Mouse (Mus musculus) stomach, embryonic 15.5 days (tissue): ENCODE data around the gene Mpnd. TPM values are rescaled to one million over a fixed set of nuclear protein-coding genes. Genes with fewer than 3 reads are reported as not detected.

Experiments
- ATAC-seq: fragments of 200-750 bp; cut with Nextera tagmentation; 2 replicates; pipeline ENCODE4 v1.8.0; 2017; ENCODE audit warnings: low read depth, moderate number of reproducible peaks, moderate TSS enrichment; ENCODE audit not compliant: insufficient read depth, low FRiP score
- H3K27ac ChIP-seq: fragments of 300-500 bp; sonication (generic); 2 replicates; pipeline ENCODE4 v1.5.1; 2015; ENCODE audit warnings: mild to moderate bottlenecking, inconsistent platforms
- H3K27me3 ChIP-seq: fragments of 300-500 bp; sonication (generic); replicated peaks from 2 replicates; pipeline ENCODE4 v1.6.1; 2015; ENCODE audit warnings: inconsistent platforms
- H3K36me3 ChIP-seq: fragments of 300-500 bp; sonication (generic); 2 replicates; pipeline ENCODE4 v1.6.1; 2015; ENCODE audit warnings: inconsistent platforms
- H3K4me1 ChIP-seq: fragments of 300-500 bp; sonication (generic); 2 replicates; pipeline ENCODE4 v1.6.1; 2015; ENCODE audit warnings: inconsistent platforms
- H3K4me2 ChIP-seq: fragments of 300-500 bp; sonication (generic); 2 replicates; pipeline ENCODE4 v1.6.1; 2015; ENCODE audit warnings: mild to moderate bottlenecking, inconsistent platforms
- H3K4me3 ChIP-seq: fragments of 300-500 bp; sonication (generic); replicated peaks from 2 replicates; pipeline ENCODE4 v1.5.1; 2015; ENCODE audit warnings: inconsistent platforms
- H3K9ac ChIP-seq: fragments of 300-500 bp; sonication (generic); 2 replicates; pipeline ENCODE4 v1.6.1; 2015; ENCODE audit warnings: inconsistent platforms
- H3K9me3 ChIP-seq: fragments of 300-500 bp; sonication (generic); 2 replicates; pipeline ENCODE4 v1.6.1; 2016; ENCODE audit warnings: inconsistent platforms
- WGBS: fragments of 180-500 bp; shearing (Covaris S2); methylation state at CpG from one replicate; pipeline ENCODE4 v1.1.7; 2015; 5-methylcytosine and 5-hydroxymethylcytosine counted together
- polyA plus RNA-seq: library from polyadenylated mRNA; unstranded; fragments of >200 nt; fragmentation: Nextera tagmentation; extraction: Ambion mirVana; gene quantifications from 2 replicates; pipeline ENCODE4 v1.2.1, GENCODE M21; 2015

Mpnd gene
- polyA plus RNA-seq, 1 experiment from 2014 or later: 91.8 TPM

DNA sequence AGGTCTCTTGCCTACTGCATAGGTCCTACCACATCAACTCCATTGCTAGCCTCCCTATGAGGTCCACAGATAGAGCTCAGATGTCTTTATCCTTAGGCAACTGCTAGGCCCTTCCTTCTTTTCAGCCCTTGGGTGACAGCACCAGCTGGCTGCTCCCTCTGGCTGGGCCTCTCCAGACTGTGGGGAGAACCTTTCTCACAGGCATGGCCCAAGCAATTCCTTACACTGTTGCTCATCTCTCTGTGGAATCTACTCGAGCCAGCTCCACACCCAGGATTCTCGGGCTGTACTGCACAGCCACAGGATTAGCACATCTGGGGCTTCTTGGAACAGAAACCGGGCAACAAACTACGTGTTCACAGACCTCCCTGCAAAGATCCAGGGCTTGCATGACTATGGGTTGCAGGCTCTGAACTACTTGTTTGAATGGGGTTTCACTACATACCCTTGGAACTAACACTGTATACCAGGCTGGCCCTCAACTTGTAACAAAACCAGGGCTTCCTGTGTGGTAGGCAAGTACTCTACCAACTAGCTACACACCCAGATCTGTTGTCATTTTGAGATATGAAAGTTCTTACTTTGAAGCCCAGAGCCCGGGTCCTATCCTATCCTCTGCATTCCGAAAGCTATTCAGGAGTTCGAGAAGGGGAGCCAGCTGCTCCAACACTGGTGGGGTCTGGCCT, 28.7 kb downstream of the Mpnd start:
- ATAC-seq: no peak
- Histone ChIP-seq H3K4me1 (peaks cover 45% of the 10 kb centered on the region), H3K27me3 (no peaks in the 10 kb centered on the region), H3K9ac (no peak overlapping the region), H3K9me3 (no peaks in the 10 kb centered on the region), H3K4me2 (peak overlapping the region; percentile 59; the same call in 1 of the 2 replicates), H3K27ac (no peak overlapping the region), H3K4me3 (peak overlapping the region; percentile 93; the same call in 1 of the 2 replicates), H3K36me3 (0 out of 2 replicates have a peak, but pooled peaks cover 4% of the 10 kb centered on the region)
- WGBS: 83% methylated on average over 7 of the region's 7 CpGs

DNA sequence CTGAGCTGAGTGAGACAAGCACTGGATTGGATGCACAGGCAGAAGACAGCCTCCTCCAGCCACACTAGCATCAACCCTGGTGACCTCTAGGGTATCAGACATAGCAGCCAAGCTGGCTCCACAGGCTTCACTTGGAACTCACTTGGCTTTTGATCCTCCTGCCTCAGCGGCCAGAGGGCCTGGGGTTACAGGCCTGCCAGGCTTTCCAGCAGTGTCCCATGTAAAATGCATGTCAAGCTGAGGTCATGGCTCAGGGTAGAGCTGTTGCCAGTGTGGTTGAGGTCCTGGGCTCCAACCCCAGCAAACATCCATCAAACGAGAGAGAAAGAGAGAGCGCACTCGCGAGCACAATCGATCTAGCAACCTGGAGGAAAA, 29.2 kb downstream of the Mpnd start:
- Histone ChIP-seq H3K4me1 (peaks cover 45% of the 10 kb centered on the region), H3K4me3 (peak overlapping the region; percentile 93; the same call in 1 of the 2 replicates), H3K9ac (peak overlapping the region; percentile 96; the same call in 1 of the 2 replicates), H3K36me3 (no peaks in the 10 kb centered on the region), H3K4me2 (peak overlapping the region; percentile 59; the same call in 1 of the 2 replicates), H3K27me3 (no peaks in the 10 kb centered on the region), H3K27ac (peak overlapping the region; percentile 33; the same call in 1 of the 2 replicates), H3K9me3 (no peaks in the 10 kb centered on the region)
- ATAC-seq: no peak
- 84% methylated on average over 6 of the region's 6 CpGs for whole genome bisulfite sequencing

- 49% methylated on average over 4 of the region's 4 CpGs for WGBS
- peak overlapping the region; percentile 59 for H3K4me2 ChIP-seq
- no peak for ATAC-seq
- peaks cover 45% of the 10 kb centered on the region for H3K4me1 ChIP-seq
- peak overlapping the region; percentile 93 for H3K4me3 ChIP-seq
- H3K27me3 ChIP-seq: no peaks in the 10 kb centered on the region
- H3K36me3 ChIP-seq: no peaks in the 10 kb centered on the region
- H3K27ac ChIP-seq: 0 out of 2 replicates have a peak overlapping the region, but pooled peaks have one; percentile 33
- H3K9me3 ChIP-seq: no peaks in the 10 kb centered on the region
- H3K9ac ChIP-seq: peak overlapping the region; percentile 96; the same call in 1 of the 2 replicates
Observed at GRCm38 (mm10) chr17:56035216-56035615, 29.7 kb downstream of the Mpnd start.

DNA sequence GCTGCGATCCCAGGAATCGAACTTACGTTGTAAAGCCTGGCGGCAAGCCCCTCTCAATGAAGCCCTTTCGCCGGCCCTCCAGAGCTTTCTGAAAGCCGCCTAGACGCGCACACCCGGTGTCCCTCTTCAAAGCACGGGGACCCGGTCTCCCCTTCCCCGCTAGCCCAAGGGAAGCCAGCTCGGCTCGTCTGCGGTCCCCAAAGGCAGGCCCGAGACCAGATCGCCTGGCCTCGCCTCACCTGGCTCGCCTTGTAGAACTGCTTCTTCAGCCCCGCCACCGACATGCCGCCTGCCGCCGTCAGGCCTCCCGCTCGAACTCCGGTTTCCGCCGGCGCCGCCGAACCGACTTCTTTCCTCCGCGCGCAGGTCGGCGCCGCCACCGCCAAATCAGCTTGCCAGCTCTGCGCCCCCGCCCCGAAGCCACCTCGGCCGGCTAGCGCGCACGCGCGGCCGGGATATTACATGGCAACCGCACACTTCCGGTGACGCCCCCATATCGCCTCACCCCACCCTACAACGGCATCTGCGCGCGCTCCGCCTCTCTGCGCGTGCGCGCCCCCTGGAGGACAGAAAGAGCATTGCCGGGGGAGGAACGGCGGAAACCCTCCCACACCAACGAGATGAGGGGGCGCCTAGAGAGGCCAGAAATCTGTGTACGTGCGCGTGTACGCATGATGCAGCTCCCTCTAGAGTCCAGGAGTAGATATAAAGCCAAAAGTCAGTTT, 30.8 kb downstream of the Mpnd start, which contains the start of gene Sh3gl1:
Gene Sh3gl1, minus strand, starts transcription at position 460 of the 725 bp plus-strand sequence.
- Histone ChIP-seq H3K4me1 (peaks cover 42% of the 10 kb centered on the region), H3K9ac (peak within 1 kb of the TSS; percentile 96), H3K4me3 (peak within 1 kb of the TSS; percentile 93), H3K4me2 (peak within 1 kb of the TSS; percentile 59), H3K9me3 (no peaks in the 10 kb centered on the region), H3K36me3 (no peaks in the 10 kb centered on the region), H3K27me3 (no peaks in the 10 kb centered on the region), H3K27ac (peak within 1 kb of the TSS; percentile 93)
- peak; percentile 90 for ATAC-seq
- under 1% methylated on average over 74 of the region's 74 CpGs for WGBS

DNA sequence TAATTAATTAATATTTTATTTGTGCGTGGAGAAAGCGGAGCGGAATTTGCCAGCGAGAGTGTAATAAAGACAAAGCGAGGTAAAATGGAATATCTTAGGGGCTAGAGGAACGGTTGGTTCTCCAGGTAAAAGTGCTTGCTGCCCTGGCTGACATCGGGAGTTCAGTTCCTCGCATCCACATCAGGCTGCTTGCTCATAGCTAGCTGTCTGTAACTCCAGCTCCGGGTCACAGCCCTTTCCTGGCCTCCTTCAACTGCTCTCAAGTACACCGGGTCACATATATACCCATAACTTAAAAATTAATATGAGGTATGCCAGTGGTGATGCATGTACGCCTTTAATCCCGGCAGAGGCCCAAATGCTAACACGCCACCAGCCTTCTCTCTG, 31.4 kb downstream of the Mpnd start:
- Histone ChIP-seq H3K4me1 (peaks cover 45% of the 10 kb centered on the region), H3K4me3 (peak overlapping the region; percentile 93), H3K9me3 (no peaks in the 10 kb centered on the region), H3K27ac (no peak overlapping the region), H3K4me2 (peak overlapping the region; percentile 53), H3K36me3 (no peaks in the 10 kb centered on the region), H3K27me3 (no peaks in the 10 kb centered on the region), H3K9ac (no peak overlapping the region)
- no peak for ATAC-seq
- 34% methylated on average over 13 of the region's 13 CpGs for WGBS

GRCm38 (mm10) chr17:56038583-56039261, 33.2 kb downstream of the Mpnd start:
- H3K9ac ChIP-seq: no peak overlapping the region
- peaks cover 30% of the 10 kb centered on the region for H3K4me1 ChIP-seq
- no peaks in the 10 kb centered on the region for H3K27me3 ChIP-seq
- H3K27ac ChIP-seq: no peak overlapping the region
- H3K4me2 ChIP-seq: no peak overlapping the region
- no peaks in the 10 kb centered on the region for H3K9me3 ChIP-seq
- H3K36me3 ChIP-seq: no peaks in the 10 kb centered on the region
- H3K4me3 ChIP-seq: no peak overlapping the region
- WGBS: 84% methylated on average over 8 of the region's 8 CpGs
- no peak for ATAC-seq

- Histone ChIP-seq H3K4me1 (peaks cover 23% of the 10 kb centered on the region), H3K36me3 (no peaks in the 10 kb centered on the region), H3K9me3 (no peaks in the 10 kb centered on the region), H3K9ac (no peak overlapping the region), H3K27ac (no peak overlapping the region; the same call in 1 of the 2 replicates), H3K4me3 (peak overlapping the region; percentile 74; the same call in 1 of the 2 replicates), H3K4me2 (peak overlapping the region; percentile 77), H3K27me3 (no peaks in the 10 kb centered on the region)
- 73% methylated on average over 4 of the region's 4 CpGs for WGBS
- no peak for ATAC-seq
Observed at GRCm38 (mm10) chr17:56039345-56039744, 33.8 kb downstream of the Mpnd start.

DNA sequence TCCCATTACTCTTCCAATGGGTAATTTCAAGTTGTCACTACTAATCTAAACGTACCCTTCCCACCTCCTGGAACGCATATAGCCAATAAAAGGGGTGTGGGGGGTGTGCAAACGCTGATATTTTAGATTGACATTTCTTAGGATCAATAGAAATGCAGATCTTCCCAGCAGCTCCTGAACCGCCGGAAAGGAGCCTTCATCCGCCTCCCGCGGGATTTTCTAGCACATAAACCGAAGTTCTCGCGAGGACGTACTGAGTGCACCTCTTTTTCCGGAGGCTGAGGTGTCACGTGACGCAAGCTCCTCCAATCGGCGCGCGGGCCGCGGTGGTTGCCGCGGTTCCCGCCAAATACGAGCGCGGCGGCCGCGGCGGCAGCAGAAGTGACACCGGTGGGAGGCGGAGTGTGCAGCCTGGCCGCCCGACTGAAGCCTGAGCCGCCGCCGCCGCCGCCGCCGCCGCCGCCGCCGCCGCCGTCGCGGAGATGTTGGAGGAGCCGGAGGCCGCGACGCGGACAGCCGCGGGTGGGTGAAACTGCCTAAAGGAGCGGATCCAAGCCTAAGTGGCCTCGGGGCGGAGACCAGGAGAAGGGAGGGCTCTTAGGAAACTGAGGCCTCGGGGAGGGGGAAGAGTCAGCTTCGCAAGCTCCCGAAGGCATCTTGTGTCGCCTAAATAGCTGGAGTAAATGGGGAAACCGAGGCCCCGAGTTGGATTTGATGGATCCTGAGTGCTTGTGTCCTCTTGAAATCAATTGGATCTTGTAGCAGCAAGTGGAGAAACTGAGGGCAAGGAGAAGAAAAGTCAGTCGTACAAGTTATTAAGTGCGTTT, 34.7 kb downstream of the Mpnd start, which contains the start of gene Chaf1a:
Gene Chaf1a, plus strand, starts transcription at position 410 of the 827 bp plus-strand sequence.
- H3K4me3 ChIP-seq: peak within 1 kb of the TSS; percentile 74
- WGBS: under 1% methylated on average over 66 of the region's 68 CpGs
- H3K27me3 ChIP-seq: no peaks in the 10 kb centered on the region
- H3K27ac ChIP-seq: peak within 1 kb of the TSS; percentile 89
- H3K36me3 ChIP-seq: 0 out of 2 replicates have a peak, but pooled peaks cover 5% of the 10 kb centered on the region
- H3K9ac ChIP-seq: peak within 1 kb of the TSS; percentile 82
- H3K9me3 ChIP-seq: no peaks in the 10 kb centered on the region
- peaks cover 14% of the 10 kb centered on the region for H3K4me1 ChIP-seq
- H3K4me2 ChIP-seq: peak within 1 kb of the TSS; percentile 77
- ATAC-seq: peak; percentile 85

DNA sequence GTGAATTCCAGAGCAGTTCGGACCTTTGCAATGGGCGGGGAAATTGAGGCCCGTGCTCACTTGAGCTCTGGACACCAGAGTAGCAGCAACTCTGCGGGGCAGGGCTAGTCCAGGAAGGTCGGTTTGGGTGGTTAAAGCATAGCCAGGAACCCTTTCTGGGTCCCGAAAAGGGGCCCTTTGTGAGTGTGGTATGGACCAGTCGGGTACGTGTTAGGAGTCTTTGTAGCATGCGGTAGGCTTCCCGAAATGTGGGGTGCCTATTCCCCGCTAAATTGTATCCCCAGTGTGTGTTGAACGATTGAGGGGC, 35.3 kb downstream of the Mpnd start:
- peak overlapping the region; percentile 89 for H3K27ac ChIP-seq
- H3K4me2 ChIP-seq: peak overlapping the region; percentile 77
- no peaks in the 10 kb centered on the region for H3K27me3 ChIP-seq
- H3K36me3 ChIP-seq: 0 out of 2 replicates have a peak, but pooled peaks cover 9% of the 10 kb centered on the region
- peak overlapping the region; percentile 82 for H3K9ac ChIP-seq
- ATAC-seq: no peak
- 2% methylated on average over 12 of the region's 12 CpGs for WGBS
- H3K9me3 ChIP-seq: no peaks in the 10 kb centered on the region
- H3K4me3 ChIP-seq: peak overlapping the region; percentile 74
- peaks cover 13% of the 10 kb centered on the region for H3K4me1 ChIP-seq

DNA sequence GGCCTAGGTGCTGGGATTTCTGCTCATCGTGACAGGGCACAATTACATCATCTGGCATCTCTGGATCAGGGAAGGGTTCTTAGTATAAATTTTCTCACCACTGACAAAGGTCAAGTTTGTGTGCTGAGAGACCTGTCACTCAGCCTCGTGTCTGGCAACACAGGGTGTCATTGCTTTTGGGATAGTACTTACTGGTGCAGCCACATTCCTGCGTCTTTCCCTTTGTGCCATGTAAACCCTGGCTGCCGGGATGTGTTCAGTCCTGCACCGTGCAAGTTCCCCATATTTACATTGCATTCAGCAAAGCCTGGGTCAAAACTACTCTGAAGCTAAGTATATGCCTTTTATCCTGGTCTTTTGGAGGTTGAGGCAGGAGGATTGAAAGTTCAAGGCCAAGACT, 45.9 kb downstream of the Mpnd start:
- H3K9ac ChIP-seq: no peak overlapping the region
- 0 out of 2 replicates have a peak overlapping the region, but pooled peaks have one; percentile 32 for H3K27ac ChIP-seq

GRCm38 (mm10) chr17:56054938-56055337, 49.4 kb downstream of the Mpnd start:
- no peaks in the 10 kb centered on the region for H3K9me3 ChIP-seq
- no peak overlapping the region for H3K4me2 ChIP-seq
- H3K4me3 ChIP-seq: no peak overlapping the region
- H3K4me1 ChIP-seq: no peaks in the 10 kb centered on the region
- H3K36me3 ChIP-seq: peaks cover 52% of the 10 kb centered on the region
- H3K27me3 ChIP-seq: no peaks in the 10 kb centered on the region
- no peak overlapping the region for H3K9ac ChIP-seq
- ATAC-seq: no peak
- no peak overlapping the region for H3K27ac ChIP-seq

More for the DNA sequence above, 45.9 kb downstream of the Mpnd start:
- H3K27me3 ChIP-seq: no peaks in the 10 kb centered on the region
- ATAC-seq: no peak
- H3K4me2 ChIP-seq: no peak overlapping the region
- peaks cover 41% of the 10 kb centered on the region for H3K36me3 ChIP-seq
- no peaks in the 10 kb centered on the region for H3K4me1 ChIP-seq
- no peak overlapping the region for H3K4me3 ChIP-seq
- WGBS: 77% methylated on average over 5 of the region's 5 CpGs
- no peaks in the 10 kb centered on the region for H3K9me3 ChIP-seq
